Mouse (Mus musculus): ENCODE measurements at regions not wholly inside any gene's neighbourhood (a gene's known extent, or its start where the extent isn't known, plus 50 kb on each side); places are given as distances from the start of the nearest gene placed in this dataset.

DNA sequence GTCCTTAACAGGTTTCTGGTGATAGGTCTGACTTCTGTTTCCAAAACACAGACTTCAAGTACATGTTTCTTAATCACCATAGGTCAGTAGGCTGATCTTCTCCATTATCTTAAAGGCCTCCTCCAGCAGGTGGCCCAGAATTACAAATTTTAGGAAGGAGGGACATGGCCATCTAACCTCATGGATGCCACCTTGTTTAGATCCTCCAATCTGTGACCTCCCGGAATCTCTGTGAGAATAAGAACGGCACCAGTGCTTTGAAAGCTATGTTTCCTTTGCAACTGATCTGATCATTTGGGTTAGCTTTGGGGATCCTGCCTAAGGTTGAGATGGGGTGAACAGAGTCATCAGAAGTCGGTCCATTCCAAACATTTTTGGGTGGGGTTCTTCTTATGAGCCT lies 209.4 kb upstream of the Btbd3 start:
- Histone ChIP-seq H3K27me3 (ENCODE audit: control insufficient read depth, insufficient read depth, low read length) (no peaks in the 10 kb centered on the region), H3K27ac (replicated peaks) (no peak overlapping the region), H3K36me3 (ENCODE audit: control insufficient read depth, insufficient read depth, low read length) (no peaks in the 10 kb centered on the region), H3K4me2 (replicated peaks; ENCODE audit: low read depth) (no peak overlapping the region), H3K9ac (ENCODE audit: low read length) (no peak overlapping the region), H3K9me3 (ENCODE audit: control insufficient read depth, low read length) (no peaks in the 10 kb centered on the region), H3K4me1 (replicated peaks; ENCODE audit: control insufficient read depth, insufficient read depth) (no peaks in the 10 kb centered on the region), H3K4me3 (ENCODE audit: low read depth, low read length) (no peak overlapping the region)
- DNase-seq (ENCODE audit: low spot score) (no peak), ATAC-seq (ENCODE audit: low FRiP score, low TSS enrichment) (no peak)
- WGBS: 80% methylated on average over 3 of the region's 3 CpGs
- TF ChIP-seq EP300 (optimal IDR thresholded peaks at IDR 0.05): no peak
- TF ChIP-seq CTCF (IDR thresholded peaks at IDR 0.05; ENCODE audit: low read depth): no peak

GRCm38 (mm10) chr2:138045933-138046642 lies 210.3 kb upstream of the Btbd3 start:
- no peak for ATAC-seq (ENCODE audit: low FRiP score, low TSS enrichment)

DNA sequence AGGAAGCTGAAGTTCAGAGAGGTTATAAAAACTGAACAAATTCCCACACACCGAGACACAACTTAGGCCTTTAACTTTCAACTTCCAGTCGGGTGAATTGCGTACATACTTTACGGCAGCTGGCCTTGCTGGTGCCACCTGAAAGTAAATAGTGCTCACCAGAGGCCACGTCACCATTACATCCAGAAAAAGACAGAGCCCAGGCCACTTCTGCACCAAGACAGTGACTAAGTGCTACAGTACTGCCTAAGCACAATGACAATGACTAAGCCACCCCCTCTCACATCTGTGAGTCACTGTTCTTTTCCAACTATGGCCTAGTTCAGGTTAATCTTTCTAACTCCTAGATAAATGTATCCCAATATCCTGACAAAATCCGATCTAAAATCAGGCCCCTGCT lies 215.7 kb upstream of the Btbd3 start:
- peak; percentile 51; the same call in 1 of the 2 replicates for ATAC-seq (ENCODE audit: low FRiP score, low TSS enrichment)
- TF ChIP-seq EP300 (optimal IDR thresholded peaks at IDR 0.05): no peak
- no peak for TF ChIP-seq CTCF (IDR thresholded peaks at IDR 0.05; ENCODE audit: low read depth)
- H3K27ac ChIP-seq (replicated peaks): peak overlapping the region; percentile 58; the same call in 1 of the 2 replicates

More at GRCm38 (mm10) chr2:138045933-138046642, 210.3 kb upstream of the Btbd3 start:
- no peak for TF ChIP-seq EP300 (optimal IDR thresholded peaks at IDR 0.05)
- no peak for TF ChIP-seq CTCF (IDR thresholded peaks at IDR 0.05; ENCODE audit: low read depth)
- WGBS: 27% methylated on average over 5 of the region's 5 CpGs
- H3K9me3 ChIP-seq (ENCODE audit: control insufficient read depth, low read length): no peaks in the 10 kb centered on the region
- no peak overlapping the region for H3K27ac ChIP-seq (replicated peaks)
- H3K9ac ChIP-seq (ENCODE audit: low read length): no peak overlapping the region
- no peaks in the 10 kb centered on the region for H3K27me3 ChIP-seq (ENCODE audit: control insufficient read depth, insufficient read depth, low read length)
- no peak overlapping the region for H3K4me3 ChIP-seq (ENCODE audit: low read depth, low read length)
- no peaks in the 10 kb centered on the region for H3K4me1 ChIP-seq (replicated peaks; ENCODE audit: control insufficient read depth, insufficient read depth)
- H3K4me2 ChIP-seq (replicated peaks; ENCODE audit: low read depth): no peak overlapping the region
- DNase-seq (ENCODE audit: low spot score): no peak
- H3K36me3 ChIP-seq (ENCODE audit: control insufficient read depth, insufficient read depth, low read length): no peaks in the 10 kb centered on the region

DNA sequence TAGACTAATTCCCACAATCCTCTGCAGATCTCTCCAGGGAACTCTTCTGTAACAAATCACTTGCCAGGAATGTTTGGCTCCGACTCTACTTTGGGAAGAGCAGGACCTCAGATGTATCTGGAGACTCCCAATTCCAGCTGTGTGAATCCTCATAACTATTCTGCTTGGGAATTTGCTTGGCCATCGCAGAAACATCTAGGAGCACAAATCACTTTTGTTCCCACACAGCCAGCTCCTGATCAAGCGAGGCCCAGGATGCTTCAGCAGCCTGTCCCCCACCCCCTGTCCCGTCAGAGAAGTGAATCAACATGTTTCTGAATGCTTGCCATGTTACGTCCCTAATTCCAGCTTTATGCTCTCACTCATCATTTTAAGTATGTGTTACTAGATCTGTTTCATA lies 216.1 kb upstream of the Btbd3 start:
- DNase-seq (ENCODE audit: low spot score) (peak; percentile 14), ATAC-seq (ENCODE audit: low FRiP score, low TSS enrichment) (peak; percentile 29; the same call in 1 of the 2 replicates)
- no peak for TF ChIP-seq CTCF (IDR thresholded peaks at IDR 0.05; ENCODE audit: low read depth)
- no peak for TF ChIP-seq EP300 (optimal IDR thresholded peaks at IDR 0.05)
- Histone ChIP-seq H3K27me3 (ENCODE audit: control insufficient read depth, insufficient read depth, low read length) (no peaks in the 10 kb centered on the region), H3K4me2 (replicated peaks; ENCODE audit: low read depth) (no peak overlapping the region), H3K4me3 (ENCODE audit: low read depth, low read length) (no peak overlapping the region), H3K9ac (ENCODE audit: low read length) (no peak overlapping the region), H3K4me1 (replicated peaks; ENCODE audit: control insufficient read depth, insufficient read depth) (0 out of 2 replicates have a peak, but pooled peaks cover 2% of the 10 kb centered on the region), H3K27ac (replicated peaks) (peak overlapping the region; percentile 58; the same call in 1 of the 2 replicates), H3K36me3 (ENCODE audit: control insufficient read depth, insufficient read depth, low read length) (no peaks in the 10 kb centered on the region), H3K9me3 (ENCODE audit: control insufficient read depth, low read length) (no peaks in the 10 kb centered on the region)
- WGBS: 50% methylated on average over 5 of the region's 5 CpGs

More for the DNA sequence above, 215.7 kb upstream of the Btbd3 start:
- Histone ChIP-seq H3K9ac (ENCODE audit: low read length) (no peak overlapping the region), H3K27me3 (ENCODE audit: control insufficient read depth, insufficient read depth, low read length) (no peaks in the 10 kb centered on the region), H3K36me3 (ENCODE audit: control insufficient read depth, insufficient read depth, low read length) (no peaks in the 10 kb centered on the region), H3K4me3 (ENCODE audit: low read depth, low read length) (no peak overlapping the region), H3K9me3 (ENCODE audit: control insufficient read depth, low read length) (no peaks in the 10 kb centered on the region), H3K4me1 (replicated peaks; ENCODE audit: control insufficient read depth, insufficient read depth) (0 out of 2 replicates have a peak, but pooled peaks cover 2% of the 10 kb centered on the region), H3K4me2 (replicated peaks; ENCODE audit: low read depth) (no peak overlapping the region)
- WGBS: 42% methylated on average over 6 of the region's 6 CpGs
- no peak for DNase-seq (ENCODE audit: low spot score)

- H3K4me2 ChIP-seq (replicated peaks; ENCODE audit: low read depth): no peak overlapping the region
- H3K27me3 ChIP-seq (ENCODE audit: control insufficient read depth, insufficient read depth, low read length): no peaks in the 10 kb centered on the region
- no peak overlapping the region for H3K27ac ChIP-seq (replicated peaks)
- no peaks in the 10 kb centered on the region for H3K9me3 ChIP-seq (ENCODE audit: control insufficient read depth, low read length)
- H3K4me1 ChIP-seq (replicated peaks; ENCODE audit: control insufficient read depth, insufficient read depth): no peaks in the 10 kb centered on the region
- 88% methylated on average over 8 of the region's 8 CpGs for WGBS
- H3K4me3 ChIP-seq (ENCODE audit: low read depth, low read length): no peak overlapping the region
- no peak for DNase-seq (ENCODE audit: low spot score)
- no peak for ATAC-seq (ENCODE audit: low FRiP score, low TSS enrichment)
- TF ChIP-seq EP300 (optimal IDR thresholded peaks at IDR 0.05): no peak
- no peak for TF ChIP-seq CTCF (IDR thresholded peaks at IDR 0.05; ENCODE audit: low read depth)
- H3K36me3 ChIP-seq (ENCODE audit: control insufficient read depth, insufficient read depth, low read length): no peaks in the 10 kb centered on the region
- H3K9ac ChIP-seq (ENCODE audit: low read length): no peak overlapping the region
Observed at GRCm38 (mm10) chr2:138034123-138034736, 222.1 kb upstream of the Btbd3 start.

All from stomach, postnatal 0 days (tissue).